Mouse (Mus musculus) brain, embryonic 14.5 days (tissue): ENCODE data around the gene Mdc1.
A peak's percentile ranks its signal among the peaks of the same experiment; 100 is the strongest.

Source experiments
- CTCF ChIP-seq: fragments of 200-500 bp; IDR thresholded peaks from 2 replicates; pipeline ENCODE4 v1.5.1; 2012; ENCODE audit warnings: inconsistent platforms, mild to moderate bottlenecking, moderate library complexity, borderline replicate concordance; ENCODE audit not compliant: insufficient read depth, insufficient read length; ENCODE audit errors: extremely low read depth
- POLR2A ChIP-seq: fragments of 200-500 bp; IDR thresholded peaks from 2 replicates; pipeline ENCODE4 v1.6.1; 2012; ENCODE audit warnings: mild to moderate bottlenecking, inconsistent platforms, borderline replicate concordance; ENCODE audit not compliant: poor library complexity, insufficient read depth, insufficient read length, severe bottlenecking; ENCODE audit errors: extremely low read depth

- TF ChIP-seq POLR2A (peak; percentile 60; the same call in 1 of the 2 replicates), CTCF (0 out of 2 replicates have a peak, but pooled peaks have one; percentile 19)
These were observed 20.0 kb downstream of the Mdc1 start, which contains the start of gene Nrm for GRCm38 (mm10) chr17:35861198-35861857.
